Mouse (Mus musculus): ENCODE data around the gene 2210407C18Rik. TPM values are rescaled to one million over a fixed set of nuclear protein-coding genes. Genes with fewer than 3 reads are reported as not detected.

The 2210407C18Rik gene
- total and polyA plus RNA-seq, 3 experiments: not detected

GRCm38 (mm10) chr11:58641057-58641456, 25.2 kb upstream of the 2210407C18Rik start (continued):
- TF ChIP-seq CHD1 (IDR thresholded peaks at IDR 0.05; ENCODE audit: low read depth, low read length) (no peak), ZNF384 (IDR thresholded peaks at IDR 0.05; ENCODE audit: low read depth, low read length) (no peak), JUND (IDR thresholded peaks at IDR 0.05; ENCODE audit: low read depth, low read length) (no peak), SIN3A (IDR thresholded peaks at IDR 0.05; ENCODE audit: low read length) (peak; percentile 73), USF1 (IDR thresholded peaks at IDR 0.05; ENCODE audit: low read depth, low read length) (peak; percentile 43), E2F4 (IDR thresholded peaks at IDR 0.05; ENCODE audit: borderline replicate concordance, low read depth, low read length) (no peak), BHLHE40 (IDR thresholded peaks at IDR 0.05; ENCODE audit: borderline replicate concordance, low read depth, low read length) (peak; percentile 65; the same call in 1 of the 2 replicates)

DNA sequence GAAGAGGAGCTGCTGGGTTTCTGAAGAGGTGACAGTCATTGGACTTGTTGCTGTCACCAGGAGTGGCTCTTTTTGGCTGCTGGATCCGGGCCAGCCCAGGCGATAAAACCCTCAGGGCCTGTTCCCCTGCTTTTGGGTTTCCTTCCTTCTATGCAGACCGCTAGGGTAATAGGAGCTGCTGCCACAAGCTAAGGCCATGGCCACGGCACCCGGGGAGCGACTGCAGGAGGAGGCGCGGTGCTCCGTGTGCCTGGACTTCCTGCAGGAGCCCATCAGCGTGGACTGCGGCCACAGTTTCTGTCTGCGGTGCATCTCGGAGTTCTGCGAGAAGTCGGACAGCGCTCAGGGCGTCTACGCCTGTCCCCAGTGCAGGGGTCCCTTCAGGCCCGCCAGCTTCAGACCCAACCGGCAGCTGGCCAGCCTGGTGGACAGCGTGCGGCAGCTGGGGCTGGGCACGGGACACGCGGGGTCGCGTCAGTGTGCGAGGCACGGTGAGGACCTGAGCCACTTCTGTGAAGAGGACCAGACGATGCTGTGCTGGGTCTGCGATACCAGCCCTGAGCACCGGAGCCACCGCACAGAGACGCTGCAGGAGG, 24.5 kb upstream of the 2210407C18Rik start, which contains the start of gene Trim58:
TSS of gene Trim58 (plus strand) at position 194 of the 596 bp plus-strand sequence.
- H3K36me3 ChIP-seq (ENCODE audit: control insufficient read depth in 1 of 2, insufficient read depth in 2 of 2, low read length in 2 of 2): peaks cover 0 to 26% of the 10 kb centered on the region in 2 experiments; a peak in 2 of 4 replicates
- H3K4me1 ChIP-seq (ENCODE audit: control insufficient read depth in 1 of 2, insufficient read depth in 2 of 2, low read length in 2 of 2): peaks cover 9 to 30% of the 10 kb centered on the region in 2 experiments
- H3K27ac ChIP-seq (ENCODE audit: control insufficient read depth, low read depth, low read length): peak within 1 kb of the TSS; percentile 73
- no peaks in the 10 kb centered on the region; the same call in 1 of the 2 replicates for H3K79me2 ChIP-seq (ENCODE audit: control insufficient read depth, insufficient read depth, low read length, poor library complexity)
- H3K9me3 ChIP-seq (replicated peaks; ENCODE audit: insufficient read depth, low read length): no peaks in the 10 kb centered on the region
- H3K9ac ChIP-seq (ENCODE audit: control insufficient read depth, low read depth, low read length, poor library complexity, severe bottlenecking): peak within 1 kb of the TSS; percentile 72
- H3K4me3 ChIP-seq (ENCODE audit: control insufficient read depth in 1 of 2, insufficient read depth in 1 of 2, low read depth in 2 of 2, low read length in 2 of 2): peak within 1 kb of the TSS; percentile 52 to 68
- peak; percentile 93 for DNase-seq (ENCODE audit: low read depth, low spot score)
- no peaks in the 10 kb centered on the region for H3K27me3 ChIP-seq (ENCODE audit: control insufficient read depth in 1 of 2, insufficient read depth in 2 of 2, low read length in 2 of 2)
- TF ChIP-seq ZKSCAN1 (IDR thresholded peaks at IDR 0.05; ENCODE audit: low read depth, low read length): no peak
- peak; percentile 77 for TF ChIP-seq TBP (IDR thresholded peaks at IDR 0.05; ENCODE audit: low read depth, low read length)
- TF ChIP-seq E2F4 (IDR thresholded peaks at IDR 0.05; ENCODE audit: borderline replicate concordance, low read depth, low read length): no peak
- TF ChIP-seq MEF2A (IDR thresholded peaks at IDR 0.05; ENCODE audit: extremely low read depth, insufficient replicate concordance, low read depth, low read length, poor library complexity, severe bottlenecking): no peak
- no peak; the same call in 1 of the 2 replicates for TF ChIP-seq CHD1 (IDR thresholded peaks at IDR 0.05; ENCODE audit: low read depth, low read length)
- TF ChIP-seq GATA1 (IDR thresholded peaks at IDR 0.05; ENCODE audit: low read depth, low read length): peak; percentile 66
- TF ChIP-seq RCOR1 (IDR thresholded peaks at IDR 0.05; ENCODE audit: low read depth, low read length): 0 out of 2 replicates have a peak, but pooled peaks have one; percentile 40
- no peak for TF ChIP-seq TAL1 (IDR thresholded peaks at IDR 0.05; ENCODE audit: low read length)
- no peak; the same call in 1 of the 2 replicates for TF ChIP-seq POLR2AphosphoS5 (IDR thresholded peaks at IDR 0.05; ENCODE audit: borderline replicate concordance, low read depth, low read length)
- TF ChIP-seq MYB (IDR thresholded peaks at IDR 0.05; ENCODE audit: low read depth, low read length): no peak
- TF ChIP-seq POLR2AphosphoS2 (IDR thresholded peaks at IDR 0.05; ENCODE audit: low read length): no peak
- TF ChIP-seq GABPA (IDR thresholded peaks at IDR 0.05; ENCODE audit: low read depth, low read length): no peak
- no peak for TF ChIP-seq MAFK (IDR thresholded peaks at IDR 0.05; ENCODE audit: borderline replicate concordance, low read depth, low read length)
- TF ChIP-seq JUND (IDR thresholded peaks at IDR 0.05; ENCODE audit: low read depth, low read length): no peak
- no peak for TF ChIP-seq RAD21 (IDR thresholded peaks at IDR 0.05; ENCODE audit: low read depth, low read length)
- TF ChIP-seq USF2 (IDR thresholded peaks at IDR 0.05; ENCODE audit: borderline replicate concordance in 1 of 2, insufficient read depth in 1 of 2, low read depth in 1 of 2, low read length in 2 of 2): no peak
- TF ChIP-seq ZNF384 (IDR thresholded peaks at IDR 0.05; ENCODE audit: low read depth, low read length): peak; percentile 77
- TF ChIP-seq KAT2A (conservative IDR thresholded peaks at IDR 0.05; ENCODE audit: low read depth, low read length): no peak
- TF ChIP-seq MXI1 (IDR thresholded peaks at IDR 0.05; ENCODE audit: low read depth, low read length): no peak; the same call in 1 of the 2 replicates
- TF ChIP-seq USF1 (IDR thresholded peaks at IDR 0.05; ENCODE audit: low read depth, low read length): no peak
- TF ChIP-seq ZMIZ1 (IDR thresholded peaks at IDR 0.05; ENCODE audit: low read depth, low read length): peak; percentile 51; the same call in 1 of the 2 replicates
- no peak for TF ChIP-seq BHLHE40 (IDR thresholded peaks at IDR 0.05; ENCODE audit: borderline replicate concordance, low read depth, low read length)
- peak; percentile 39; the same call in 1 of the 2 replicates for TF ChIP-seq NELFE (IDR thresholded peaks at IDR 0.05; ENCODE audit: low read depth, low read length)
- no peak for TF ChIP-seq MAZ (IDR thresholded peaks at IDR 0.05; ENCODE audit: low read depth, low read length)
- no peak for TF ChIP-seq ZC3H11A (IDR thresholded peaks at IDR 0.05; ENCODE audit: low read depth, low read length)
- TF ChIP-seq CTCF (IDR thresholded peaks at IDR 0.05 in 2 of 3, conservative IDR thresholded peaks at IDR 0.05 in 1 of 3; ENCODE audit: control insufficient read depth in 1 of 3, insufficient read depth in 1 of 3, low read depth in 2 of 3, low read length in 3 of 3, poor library complexity in 1 of 3, severe bottlenecking in 1 of 3): no peak
- TF ChIP-seq POLR2A (IDR thresholded peaks at IDR 0.05; ENCODE audit: control insufficient read depth in 1 of 2, insufficient read depth in 1 of 2, low read depth in 1 of 2, low read length in 2 of 2, poor library complexity in 1 of 2): peak; percentile 41 to 62; a peak in 3 of 4 replicates
- no peak for TF ChIP-seq MYC (IDR thresholded peaks at IDR 0.05; ENCODE audit: low read depth, low read length)
- TF ChIP-seq SMC3 (IDR thresholded peaks at IDR 0.05; ENCODE audit: low read depth, low read length): no peak
- TF ChIP-seq HCFC1 (IDR thresholded peaks at IDR 0.05; ENCODE audit: low read depth, low read length): peak; percentile 42; the same call in 1 of the 2 replicates
- peak; percentile 81; the same call in 1 of the 2 replicates for TF ChIP-seq SIN3A (IDR thresholded peaks at IDR 0.05; ENCODE audit: low read length)
- peak; percentile 68; the same call in 1 of the 2 replicates for TF ChIP-seq ETS1 (IDR thresholded peaks at IDR 0.05; ENCODE audit: low read depth, low read length)
- no peak for TF ChIP-seq CHD2 (IDR thresholded peaks at IDR 0.05; ENCODE audit: low read length)

Data from MEL (cell line).